Mouse (Mus musculus): ENCODE measurements at regions not wholly inside any gene's neighbourhood (a gene's known extent, or its start where the extent isn't known, plus 50 kb on each side); places are given as distances from the start of the nearest gene placed in this dataset.
A peak's percentile ranks its signal among the peaks of the same experiment; 100 is the strongest.
"Not testable (repeated sequence)": the region's sequence is repeated elsewhere in the genome, so short reads cannot be mapped to it uniquely, and the experiment has no call there.

GRCm38 (mm10) chr11:24925135-24925534 is 847.3 kb downstream of the Bcl11a start:
- no peak for DNase-seq (ENCODE audit: low spot score)

- no peak for DNase-seq (ENCODE audit: low spot score)
Observed at GRCm38 (mm10) chr11:24943646-24944045, 865.8 kb downstream of the Bcl11a start.

- no peak for DNase-seq (ENCODE audit: low spot score)
Observed at GRCm38 (mm10) chr11:24951161-24951560, 873.3 kb downstream of the Bcl11a start.

- no peak for DNase-seq (ENCODE audit: low spot score)
Observed at GRCm38 (mm10) chr11:24972359-24972758, 894.5 kb downstream of the Bcl11a start.

- DNase-seq (ENCODE audit: low spot score): no peak
Observed at GRCm38 (mm10) chr11:24980193-24980665, 902.4 kb downstream of the Bcl11a start.

- DNase-seq (ENCODE audit: low spot score): no peak
Observed at GRCm38 (mm10) chr11:24983060-24983629, 905.3 kb downstream of the Bcl11a start.

GRCm38 (mm10) chr11:25005491-25005890 is 927.6 kb downstream of the Bcl11a start:
- DNase-seq (ENCODE audit: low spot score): peak; percentile 31

- DNase-seq (ENCODE audit: low spot score): no peak
Observed at GRCm38 (mm10) chr11:25026786-25027185, 948.9 kb downstream of the Bcl11a start.

- no peak for DNase-seq (ENCODE audit: low spot score)
Observed at GRCm38 (mm10) chr11:25040983-25041382, 963.1 kb downstream of the Bcl11a start.

GRCm38 (mm10) chr11:25042763-25043162 is 964.9 kb downstream of the Bcl11a start:
- no peak for DNase-seq (ENCODE audit: low spot score)

- DNase-seq (ENCODE audit: low spot score): no peak
Observed at GRCm38 (mm10) chr11:25045339-25045738, 967.5 kb downstream of the Bcl11a start.

GRCm38 (mm10) chr11:25045977-25046376 is 968.1 kb downstream of the Bcl11a start:
- no peak for DNase-seq (ENCODE audit: low spot score)

GRCm38 (mm10) chr11:25055698-25056097 is 977.8 kb downstream of the Bcl11a start:
- no peak for DNase-seq (ENCODE audit: low spot score)

- DNase-seq (ENCODE audit: low spot score): peak; percentile 71
Observed at GRCm38 (mm10) chr11:25057093-25057521, 979.3 kb downstream of the Bcl11a start.

GRCm38 (mm10) chr11:25057543-25057942 is 979.7 kb downstream of the Bcl11a start:
- no peak for DNase-seq (ENCODE audit: low spot score)

- no peak for DNase-seq (ENCODE audit: low spot score)
Observed at GRCm38 (mm10) chr11:25063042-25063441, 985.2 kb downstream of the Bcl11a start.

GRCm38 (mm10) chr11:25063978-25064377 is 986.1 kb downstream of the Bcl11a start:
- no peak for DNase-seq (ENCODE audit: low spot score)

GRCm38 (mm10) chr11:25099976-25100375 is 1022.1 kb downstream of the Bcl11a start:
- DNase-seq (ENCODE audit: low spot score): not testable (repeated sequence)

- DNase-seq (ENCODE audit: low spot score): peak; percentile 36
Observed at GRCm38 (mm10) chr11:25104432-25104831, 1026.6 kb downstream of the Bcl11a start.

GRCm38 (mm10) chr11:25124458-25124857 is 1046.6 kb downstream of the Bcl11a start:
- no peak for DNase-seq (ENCODE audit: low spot score)

GRCm38 (mm10) chr11:25142226-25142625 is 1064.4 kb downstream of the Bcl11a start:
- no peak for DNase-seq (ENCODE audit: low spot score)

- no peak for DNase-seq (ENCODE audit: low spot score)
Observed at GRCm38 (mm10) chr11:25142833-25143232, 1065.0 kb downstream of the Bcl11a start.

GRCm38 (mm10) chr11:25147287-25147686 is 1063.3 kb downstream of the 5730522E02Rik start:
- no peak for DNase-seq (ENCODE audit: low spot score)

- DNase-seq (ENCODE audit: low spot score): no peak
Observed at GRCm38 (mm10) chr11:25156705-25157104, 1053.9 kb downstream of the 5730522E02Rik start.
